Mouse (Mus musculus) megakaryocyte, embryonic 14.5 days (primary cell): Measurements from ENCODE around the gene Mta3.

Experiments
- FLI1 ChIP-seq: IDR thresholded peaks from 2 replicates; pipeline ENCODE4 v1.6.1; 2012; ENCODE audit warnings: low read length, inconsistent platforms, mixed read lengths
- GATA1 ChIP-seq: IDR thresholded peaks from 3 replicates; pipeline ENCODE4 v1.6.1; 2012; ENCODE audit warnings: mixed read lengths, low read length, inconsistent platforms, borderline replicate concordance

- TF ChIP-seq GATA1 (no peak), FLI1 (no peak)
Measured at GRCm38 (mm10) chr17:83841011-83841410, 135.0 kb downstream of the Mta3 start.
